Mouse (Mus musculus): ENCODE measurements around the gene Pfkfb1. TPM values are rescaled to one million over a fixed set of nuclear protein-coding genes. Genes with fewer than 3 reads are reported as not detected.

Gene Pfkfb1
- 10 to 100 TPM in 21 of 26 experiments, 1 to 10 TPM in 5; 5.9 to 20.5 (median 14.9) TPM for total RNA-seq (2018; cell fraction: chromatin; rRNA removed)
- total RNA-seq (2018; cell fraction: cytosol; rRNA removed) = 1 to 10 TPM in 24 of 26 experiments, under 1 TPM in 2; 0.86 to 2.7 (median 1.7) TPM
- 10 to 100 TPM in 9 of 26 experiments, 1 to 10 TPM in 17; 3.3 to 16.4 (median 8.4) TPM for total RNA-seq (2018; cell fraction: nucleus; rRNA removed)
- polyA plus RNA-seq (2018) = 1.6 to 2.5 TPM (median 2.2 TPM) in 3 replicates

DNA sequence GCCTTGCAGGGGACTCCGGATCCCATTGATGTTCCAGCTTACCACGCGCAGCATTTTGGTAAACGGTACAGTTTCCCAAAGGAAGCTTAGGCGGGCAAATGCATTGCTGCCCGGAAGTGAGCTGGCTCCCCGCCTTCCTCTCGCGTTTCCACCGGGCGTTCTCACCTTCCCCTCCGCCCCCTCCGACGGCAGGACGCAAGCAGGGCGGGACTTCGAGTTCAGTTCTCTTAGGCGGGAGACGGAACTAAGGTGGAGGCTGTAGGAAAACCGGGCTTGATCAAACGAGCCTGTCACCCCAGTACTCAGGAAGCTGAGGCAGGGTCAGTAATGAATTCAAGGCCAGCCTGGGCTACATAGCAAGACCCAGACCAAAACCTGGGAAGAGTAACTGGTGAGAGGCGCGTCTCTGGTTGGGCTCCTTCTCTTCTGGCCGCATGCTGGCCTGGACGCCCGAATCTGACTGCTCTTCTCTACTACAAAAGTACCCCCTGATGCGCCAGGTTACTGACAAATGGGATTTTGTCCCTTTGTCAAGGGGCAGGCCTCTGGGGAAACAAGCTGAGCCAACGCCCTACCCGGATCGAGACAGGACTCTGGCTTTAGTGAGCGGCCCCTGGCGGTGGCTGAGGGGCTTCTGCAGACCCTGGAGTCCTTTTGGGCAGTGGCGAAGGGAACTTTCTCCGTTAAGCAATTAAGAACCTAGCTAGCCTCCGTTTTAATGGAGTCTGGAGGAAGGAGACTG lies at the start of gene Pfkfb1:
TSS of gene Pfkfb1 (plus strand) at position 207 of the 742 bp plus-strand sequence.
- no peaks in the 10 kb centered on the region for H3K36me3 ChIP-seq (ENCODE audit: inconsistent target)
- peak within 1 kb of the TSS; percentile 66 for H3K4me3 ChIP-seq (ENCODE audit: inconsistent target)
- WGBS (ENCODE audit: missing documents) = 21% methylated on average over 33 of the region's 35 CpGs
- peaks cover 13% of the 10 kb centered on the region for H3K79me2 ChIP-seq (ENCODE audit: inconsistent target)
- peak within 1 kb of the TSS; percentile 58 for H3K27ac ChIP-seq

DNA sequence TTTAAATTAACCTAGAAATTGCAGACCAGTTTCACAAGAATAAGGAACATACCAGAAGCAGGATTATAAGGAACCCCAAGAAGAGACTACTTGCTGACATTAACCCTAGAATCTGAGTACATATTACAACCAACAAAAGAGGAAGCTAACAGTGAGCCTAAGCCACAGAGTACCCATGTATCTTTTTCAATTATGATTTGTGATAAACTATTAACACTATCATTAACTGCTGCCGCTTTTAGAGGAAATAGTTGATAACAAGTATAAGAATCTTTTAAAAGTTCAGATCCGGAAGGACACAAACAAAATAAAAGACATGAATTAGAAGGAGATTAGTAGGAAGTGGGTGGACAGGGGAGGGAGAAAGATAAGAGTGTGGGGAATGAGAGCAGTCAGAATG lies 47.9 kb upstream of the Pfkfb1 start:
- H3K4me3 ChIP-seq (ENCODE audit: inconsistent target) = no peak overlapping the region
- 100% methylated on average over 1 of the region's 2 CpGs for WGBS (ENCODE audit: missing documents)
- H3K27ac ChIP-seq = no peak overlapping the region
- no peaks in the 10 kb centered on the region for H3K79me2 ChIP-seq (ENCODE audit: inconsistent target)
- H3K36me3 ChIP-seq (ENCODE audit: inconsistent target) = no peaks in the 10 kb centered on the region

DNA sequence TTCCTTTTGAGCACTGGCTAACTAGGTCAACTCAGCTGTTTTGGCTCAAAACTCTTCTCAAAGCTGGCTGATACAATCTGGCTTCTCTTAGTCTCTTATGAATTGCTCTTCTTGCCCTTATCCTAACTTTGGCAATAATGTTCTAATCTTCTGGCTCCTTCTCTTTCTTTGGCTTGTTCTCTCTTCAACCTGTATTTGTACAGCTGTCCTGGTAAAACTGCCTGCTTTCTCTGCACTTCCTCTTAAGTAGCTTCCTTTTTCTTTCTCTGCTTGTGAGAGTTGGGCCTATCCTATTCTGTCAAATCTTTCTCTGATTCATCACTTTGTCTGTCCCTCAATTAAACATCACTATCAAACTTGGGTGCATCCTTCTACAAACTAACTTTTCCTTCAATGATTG lies 46.3 kb upstream of the Pfkfb1 start:
- H3K36me3 ChIP-seq (ENCODE audit: inconsistent target) = no peaks in the 10 kb centered on the region
- no peak overlapping the region for H3K27ac ChIP-seq

DNA sequence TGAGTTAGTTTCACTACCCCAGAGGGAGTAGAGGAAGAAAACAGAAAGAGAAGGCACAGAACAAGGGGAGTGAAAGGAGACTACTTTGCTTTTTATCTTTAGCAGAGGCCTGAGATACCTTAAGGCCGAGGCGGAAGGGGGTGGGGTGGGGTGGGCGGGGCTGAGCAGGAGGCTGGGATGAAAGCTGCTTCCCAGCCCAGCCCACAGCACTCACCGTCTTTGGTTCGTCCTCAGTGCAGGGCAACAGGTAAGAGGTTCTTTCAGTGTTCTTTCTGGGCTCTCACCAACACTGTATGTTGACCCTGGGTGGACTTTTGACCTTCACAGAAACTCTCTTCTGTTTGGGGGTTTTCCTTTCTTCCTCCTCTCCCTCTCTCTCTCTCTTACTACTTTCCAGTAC lies 40.8 kb upstream of the Pfkfb1 start, which contains the start of gene Alas2:
TSS of gene Alas2 (plus strand) at position 137 of the 400 bp plus-strand sequence.
- no peak within 1 kb of the TSS for H3K27ac ChIP-seq
- H3K4me3 ChIP-seq (ENCODE audit: inconsistent target) = no peak within 1 kb of the TSS
- no peaks in the 10 kb centered on the region for H3K36me3 ChIP-seq (ENCODE audit: inconsistent target)
- 77% methylated on average over 5 of the region's 5 CpGs for WGBS (ENCODE audit: missing documents)
- no peaks in the 10 kb centered on the region for H3K79me2 ChIP-seq (ENCODE audit: inconsistent target)

More for the DNA sequence above, 46.3 kb upstream of the Pfkfb1 start:
- no peaks in the 10 kb centered on the region for H3K79me2 ChIP-seq (ENCODE audit: inconsistent target)
- H3K4me3 ChIP-seq (ENCODE audit: inconsistent target) = no peak overlapping the region

DNA sequence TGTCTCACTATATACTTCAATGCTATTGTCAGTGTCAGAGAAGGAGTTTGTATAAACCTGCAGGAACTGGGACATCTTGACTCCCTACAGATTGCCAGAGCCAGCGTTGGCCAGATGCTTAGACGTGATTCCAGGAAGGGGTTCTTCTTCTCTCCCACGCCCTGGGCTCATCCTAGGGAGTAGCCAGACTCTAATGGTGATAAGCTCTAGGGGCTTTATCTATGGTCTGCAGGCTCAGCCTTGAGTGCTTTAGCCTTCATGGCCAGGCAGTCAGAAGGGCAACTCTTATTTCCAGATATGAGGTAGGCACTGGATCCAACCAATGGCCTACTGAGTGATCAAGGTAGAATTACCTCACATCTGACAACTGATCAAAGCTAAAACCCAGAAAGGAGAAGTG lies 38.4 kb upstream of the Pfkfb1 start:
- WGBS (ENCODE audit: missing documents) = 93% methylated on average over 3 of the region's 3 CpGs
- no peak overlapping the region for H3K27ac ChIP-seq
- H3K79me2 ChIP-seq (ENCODE audit: inconsistent target) = no peaks in the 10 kb centered on the region
- H3K36me3 ChIP-seq (ENCODE audit: inconsistent target) = no peaks in the 10 kb centered on the region
- no peak overlapping the region for H3K4me3 ChIP-seq (ENCODE audit: inconsistent target)

DNA sequence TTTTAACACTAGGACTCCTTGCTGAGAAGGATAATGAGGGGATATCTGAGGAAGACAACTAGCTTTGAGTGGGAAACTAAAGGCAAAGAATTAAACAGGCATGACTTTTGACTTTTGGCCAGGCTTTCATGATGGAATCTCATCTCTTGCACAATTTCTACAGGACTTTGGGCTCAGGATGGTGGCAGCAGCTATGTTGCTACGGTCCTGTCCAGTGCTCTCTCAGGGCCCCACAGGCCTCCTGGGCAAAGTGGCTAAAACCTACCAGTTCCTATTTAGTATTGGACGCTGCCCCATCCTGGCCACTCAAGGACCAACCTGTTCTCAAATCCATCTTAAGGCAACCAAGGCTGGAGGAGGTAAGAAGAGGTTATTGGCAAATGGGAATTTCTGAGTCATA lies 36.0 kb upstream of the Pfkfb1 start:
- no peak overlapping the region for H3K4me3 ChIP-seq (ENCODE audit: inconsistent target)
- H3K36me3 ChIP-seq (ENCODE audit: inconsistent target) = no peaks in the 10 kb centered on the region
- WGBS (ENCODE audit: missing documents) = 100% methylated on average over 2 of the region's 2 CpGs
- H3K27ac ChIP-seq = no peak overlapping the region
- no peaks in the 10 kb centered on the region for H3K79me2 ChIP-seq (ENCODE audit: inconsistent target)

DNA sequence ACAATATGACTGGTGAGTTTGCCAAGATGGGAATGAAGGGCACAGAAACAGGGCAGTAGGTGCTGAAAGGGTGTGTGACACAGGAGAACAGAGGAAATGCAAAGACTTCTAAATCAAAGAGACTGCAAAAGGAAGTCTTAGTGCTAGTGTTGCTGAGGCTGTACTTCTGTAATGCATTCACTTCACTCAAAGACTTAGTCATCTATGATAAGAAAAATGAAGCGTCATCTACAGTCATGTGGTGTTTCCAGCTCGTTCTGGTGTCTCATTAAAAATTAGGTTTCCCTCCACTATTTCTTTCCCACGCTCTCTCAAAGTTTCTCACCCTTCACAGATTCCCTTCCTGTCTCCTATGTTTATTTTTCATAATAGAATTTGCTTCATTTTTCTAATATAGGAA lies 34.0 kb upstream of the Pfkfb1 start:
- no peaks in the 10 kb centered on the region for H3K79me2 ChIP-seq (ENCODE audit: inconsistent target)
- no peak overlapping the region for H3K4me3 ChIP-seq (ENCODE audit: inconsistent target)
- H3K36me3 ChIP-seq (ENCODE audit: inconsistent target) = no peaks in the 10 kb centered on the region
- no peak overlapping the region for H3K27ac ChIP-seq
- WGBS (ENCODE audit: missing documents) = 85% methylated on average over 3 of the region's 3 CpGs

DNA sequence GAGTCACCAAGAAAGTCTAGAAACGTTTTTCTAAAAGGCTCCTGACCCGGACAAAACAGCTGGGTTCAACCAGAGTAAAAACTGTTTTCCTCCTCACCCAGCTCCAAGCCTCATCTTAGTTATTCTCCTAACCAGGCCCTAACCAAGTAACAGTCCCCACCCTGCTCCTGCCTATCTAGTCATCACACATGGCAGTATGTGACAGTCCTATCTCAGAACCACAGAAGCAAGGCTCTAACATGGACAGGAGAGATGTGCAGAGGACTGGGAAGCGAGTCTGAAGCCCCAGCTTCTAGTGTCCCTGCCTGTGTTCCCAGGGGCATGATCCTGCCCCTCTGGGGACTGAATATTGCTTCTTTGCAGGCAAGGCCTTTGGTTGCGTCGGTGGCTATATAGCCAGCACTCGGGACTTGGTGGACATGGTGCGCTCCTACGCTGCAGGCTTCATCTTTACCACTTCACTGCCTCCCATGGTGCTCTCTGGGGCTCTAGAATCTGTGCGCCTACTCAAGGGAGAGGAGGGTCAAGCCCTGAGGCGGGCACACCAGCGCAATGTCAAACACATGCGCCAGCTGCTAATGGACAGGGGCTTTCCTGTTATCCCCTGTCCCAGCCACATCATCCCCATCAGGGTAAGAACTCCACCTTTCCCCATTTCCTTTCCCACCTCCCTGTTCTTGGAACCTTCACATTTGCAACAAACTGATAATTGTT lies 23.2 kb upstream of the Pfkfb1 start:
- no peaks in the 10 kb centered on the region for H3K79me2 ChIP-seq (ENCODE audit: inconsistent target)
- no peak overlapping the region for H3K4me3 ChIP-seq (ENCODE audit: inconsistent target)
- no peaks in the 10 kb centered on the region for H3K36me3 ChIP-seq (ENCODE audit: inconsistent target)
- no peak overlapping the region for H3K27ac ChIP-seq
- WGBS (ENCODE audit: missing documents) = 92% methylated on average over 12 of the region's 12 CpGs

DNA sequence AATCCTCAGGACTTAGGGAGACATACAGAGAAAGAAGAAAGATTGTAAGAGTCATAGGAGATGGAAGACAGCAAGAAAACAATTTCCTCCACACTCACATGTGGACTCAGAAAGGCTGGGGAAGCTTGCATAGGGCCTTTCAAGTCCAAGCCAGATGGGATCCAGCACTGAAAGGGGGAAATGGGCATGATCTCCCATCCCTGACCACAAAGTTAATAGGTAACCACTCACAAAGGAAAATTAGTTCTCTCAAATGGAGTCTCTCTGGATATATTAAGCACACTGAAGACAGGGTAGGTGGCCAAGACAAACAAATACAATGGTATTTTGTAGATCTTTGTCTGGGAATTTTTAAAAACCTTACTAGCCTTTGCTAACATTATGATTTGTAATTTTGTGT lies 6.1 kb upstream of the Pfkfb1 start:
- Histone ChIP-seq H3K27ac (no peak overlapping the region), H3K4me3 (ENCODE audit: inconsistent target) (no peak overlapping the region), H3K79me2 (ENCODE audit: inconsistent target) (peaks cover 4% of the 10 kb centered on the region; the same call in 1 of the 2 replicates), H3K36me3 (ENCODE audit: inconsistent target) (no peaks in the 10 kb centered on the region)

DNA sequence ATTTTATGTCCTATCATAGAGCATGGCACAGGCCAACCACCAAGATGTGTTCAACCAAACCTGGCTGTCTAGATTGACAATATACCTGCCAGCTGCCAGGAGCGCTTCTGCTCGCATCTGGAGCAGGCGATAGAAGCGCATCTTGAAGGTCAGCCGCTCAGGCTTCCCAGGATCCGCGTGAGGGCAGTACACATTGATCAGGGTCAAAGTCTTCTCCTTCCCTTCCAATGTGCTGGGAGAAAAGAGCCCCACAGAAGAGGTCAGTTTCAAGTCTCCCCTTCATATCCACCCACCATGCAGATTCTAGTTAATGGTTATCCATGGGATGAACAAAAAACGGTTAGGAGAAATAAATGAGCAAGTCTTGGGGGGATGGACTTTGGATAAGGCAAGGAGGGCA lies 2.9 kb upstream of the Pfkfb1 start:
- WGBS (ENCODE audit: missing documents) = 95% methylated on average over 8 of the region's 8 CpGs
- no peak overlapping the region for H3K27ac ChIP-seq
- no peak overlapping the region for H3K4me3 ChIP-seq (ENCODE audit: inconsistent target)
- no peaks in the 10 kb centered on the region for H3K36me3 ChIP-seq (ENCODE audit: inconsistent target)
- peaks cover 13% of the 10 kb centered on the region for H3K79me2 ChIP-seq (ENCODE audit: inconsistent target)

DNA sequence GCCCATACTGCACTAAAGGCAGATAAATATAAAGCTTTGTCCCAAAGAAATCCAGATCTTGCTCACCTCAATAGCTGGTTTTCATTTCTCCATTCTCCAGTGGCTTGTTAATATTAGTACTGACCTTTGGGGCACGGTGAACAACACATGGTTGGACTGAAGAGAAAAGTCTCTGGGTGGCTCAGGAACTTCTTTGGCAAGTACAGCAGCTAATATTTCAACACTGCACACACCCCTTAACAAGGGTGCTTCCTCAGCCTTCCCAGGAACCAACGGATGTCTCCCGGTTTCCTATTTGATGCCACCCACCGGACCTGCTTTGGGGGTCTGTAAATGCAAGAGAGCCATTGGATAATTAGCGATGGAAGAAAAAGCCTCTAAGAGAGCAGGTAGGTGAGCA lies 1.7 kb downstream of the Pfkfb1 start, which contains the start of gene Apex2:
TSS of gene Apex2 (minus strand) at position 173 of the 400 bp plus-strand sequence.
- H3K27ac ChIP-seq = 0 out of 2 replicates have a peak within 1 kb of the TSS, but pooled peaks have one; percentile 58
- no peaks in the 10 kb centered on the region for H3K36me3 ChIP-seq (ENCODE audit: inconsistent target)
- peaks cover 13% of the 10 kb centered on the region for H3K79me2 ChIP-seq (ENCODE audit: inconsistent target)
- H3K4me3 ChIP-seq (ENCODE audit: inconsistent target) = peak within 1 kb of the TSS; percentile 66; the same call in 1 of the 2 replicates
- 85% methylated on average over 3 of the region's 5 CpGs for WGBS (ENCODE audit: missing documents)

DNA sequence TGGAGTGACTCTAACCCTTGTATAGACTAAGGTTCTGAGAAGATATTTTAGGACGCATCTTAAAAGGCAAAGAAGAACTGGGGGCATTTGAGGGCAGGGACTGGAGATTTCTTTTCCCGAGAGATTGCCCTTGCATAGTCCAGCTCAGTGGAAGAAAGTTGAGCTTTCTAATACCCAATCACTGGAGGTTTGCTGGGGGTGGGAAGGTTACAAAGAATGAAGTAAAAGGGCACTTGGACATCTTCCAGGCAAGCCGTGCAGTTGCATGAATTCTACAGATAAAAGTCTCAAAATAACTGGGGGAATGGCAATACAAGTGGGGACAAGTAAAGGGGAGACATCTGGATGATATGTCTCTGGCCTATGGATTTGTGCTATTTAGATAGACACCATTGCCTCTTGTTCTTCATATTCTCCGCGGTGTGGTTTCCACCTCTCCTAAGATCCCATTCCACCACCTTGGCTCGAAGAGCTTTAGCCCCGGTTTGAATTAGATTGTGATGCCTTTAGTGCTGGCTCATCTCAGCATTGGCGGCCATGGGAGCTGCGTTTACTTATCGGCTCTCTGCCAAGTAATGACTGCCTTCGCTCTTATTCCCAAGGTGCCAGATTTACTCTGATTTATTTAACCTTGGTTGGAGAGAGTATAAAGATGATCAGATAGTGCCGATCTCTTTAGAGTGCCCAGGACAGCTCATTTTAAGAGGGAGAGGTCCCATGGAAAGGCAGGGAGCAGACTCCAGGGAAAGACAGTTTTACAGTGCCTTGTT lies 5.4 kb downstream of the Pfkfb1 start:
- Histone ChIP-seq H3K79me2 (ENCODE audit: inconsistent target) (no peaks in the 10 kb centered on the region), H3K27ac (no peak overlapping the region), H3K36me3 (ENCODE audit: inconsistent target) (no peaks in the 10 kb centered on the region), H3K4me3 (ENCODE audit: inconsistent target) (no peak overlapping the region)
- WGBS (ENCODE audit: missing documents) = 90% methylated on average over 12 of the region's 12 CpGs

DNA sequence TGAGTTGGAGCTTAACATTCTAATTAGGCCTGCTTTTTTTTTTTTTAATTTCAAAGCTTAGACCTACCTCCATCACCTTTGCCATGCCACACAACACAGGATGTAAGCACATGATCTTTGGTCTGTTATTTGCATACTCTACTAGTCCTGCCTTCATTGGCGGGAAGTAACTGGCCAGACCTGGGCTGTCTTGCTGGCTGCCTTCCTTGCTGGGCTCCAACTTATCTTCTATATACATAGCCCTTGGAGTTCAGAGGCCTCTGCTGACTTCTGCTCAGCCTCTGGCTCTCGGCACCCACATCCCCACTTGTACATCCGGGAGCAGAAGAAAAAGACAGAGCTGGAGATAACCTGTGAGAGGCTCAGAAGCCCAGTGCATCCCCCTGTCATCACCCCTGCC lies 6.1 kb downstream of the Pfkfb1 start:
- WGBS (ENCODE audit: missing documents) = 91% methylated on average over 3 of the region's 3 CpGs
- no peak overlapping the region for H3K4me3 ChIP-seq (ENCODE audit: inconsistent target)
- H3K27ac ChIP-seq = no peak overlapping the region

DNA sequence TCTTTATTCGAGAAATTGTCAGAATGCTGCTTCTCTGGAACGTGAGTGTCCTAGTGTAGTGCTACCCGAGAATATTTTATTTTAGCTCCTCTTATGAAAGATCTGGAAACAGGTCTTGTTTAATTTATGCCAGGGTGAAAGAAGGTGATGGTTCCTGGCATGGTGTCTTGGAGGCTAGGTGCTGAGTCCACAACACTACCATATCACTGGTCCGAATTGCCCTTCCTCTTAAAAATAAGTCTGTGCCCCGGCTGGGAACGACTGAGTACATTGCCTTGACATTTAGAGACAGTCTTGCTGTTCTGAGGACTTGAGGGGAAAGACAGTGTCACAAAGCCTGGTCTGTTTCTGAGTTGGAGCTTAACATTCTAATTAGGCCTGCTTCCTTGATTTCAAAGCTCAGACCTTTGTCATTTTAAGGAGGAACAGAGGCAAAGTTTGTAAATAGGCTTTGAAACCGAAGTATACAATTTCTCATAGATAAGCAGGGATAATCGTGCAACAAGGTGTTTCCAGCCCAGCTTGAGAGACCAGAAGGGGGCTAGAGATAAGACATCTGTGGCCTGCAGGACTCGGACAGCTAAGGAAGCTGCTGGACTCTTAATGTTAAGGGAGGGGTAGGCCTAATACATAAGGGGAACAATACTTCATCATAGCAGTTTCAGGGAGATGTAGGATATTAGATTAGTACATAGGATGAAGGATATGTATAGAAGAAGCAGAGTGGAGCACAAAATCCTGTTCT lies 7.2 kb downstream of the Pfkfb1 start:
- H3K27ac ChIP-seq = no peak overlapping the region
- H3K36me3 ChIP-seq (ENCODE audit: inconsistent target) = no peaks in the 10 kb centered on the region
- 85% methylated on average over 9 of the region's 9 CpGs for WGBS (ENCODE audit: missing documents)
- no peak overlapping the region for H3K4me3 ChIP-seq (ENCODE audit: inconsistent target)
- no peaks in the 10 kb centered on the region for H3K79me2 ChIP-seq (ENCODE audit: inconsistent target)

More for the DNA sequence above, 6.1 kb downstream of the Pfkfb1 start:
- no peaks in the 10 kb centered on the region for H3K36me3 ChIP-seq (ENCODE audit: inconsistent target)
- no peaks in the 10 kb centered on the region for H3K79me2 ChIP-seq (ENCODE audit: inconsistent target)
